Mouse (Mus musculus) kidney, postnatal 14 days (tissue): ENCODE measurements around the gene Rps17.

Experiments used
- DNase-seq: peaks from one replicate; pipeline ENCODE4 v3.0.0; 2022; ENCODE audit warnings: mixed read lengths

Rps17 gene

GRCm38 (mm10) chr7:81330767-81331166 lies 14.3 kb downstream of the Rps17 start:
- no peak for DNase-seq

DNA sequence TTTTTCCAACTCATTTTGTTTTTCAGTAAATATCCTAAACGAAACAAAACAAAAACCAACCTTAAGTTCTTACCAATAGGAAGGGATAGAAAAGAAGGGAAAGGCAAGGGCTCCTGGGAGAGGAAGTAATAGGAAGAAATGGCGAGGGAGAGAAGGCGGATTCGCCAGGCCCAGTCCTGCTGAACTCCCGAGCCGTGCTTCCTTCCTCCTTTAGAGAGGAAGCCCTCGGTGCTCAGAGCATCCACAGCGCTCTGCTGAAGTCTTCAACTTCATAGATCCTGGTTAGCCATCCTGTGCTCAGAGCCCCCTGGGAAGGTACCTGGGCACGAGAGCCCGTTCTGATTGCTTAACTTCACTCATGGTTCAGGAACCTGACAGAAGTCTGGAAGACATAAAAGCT lies 17.4 kb downstream of the Rps17 start:
- DNase-seq: no peak

- DNase-seq: no peak
These were observed 18.2 kb downstream of the Rps17 start for GRCm38 (mm10) chr7:81326859-81327258.

DNA sequence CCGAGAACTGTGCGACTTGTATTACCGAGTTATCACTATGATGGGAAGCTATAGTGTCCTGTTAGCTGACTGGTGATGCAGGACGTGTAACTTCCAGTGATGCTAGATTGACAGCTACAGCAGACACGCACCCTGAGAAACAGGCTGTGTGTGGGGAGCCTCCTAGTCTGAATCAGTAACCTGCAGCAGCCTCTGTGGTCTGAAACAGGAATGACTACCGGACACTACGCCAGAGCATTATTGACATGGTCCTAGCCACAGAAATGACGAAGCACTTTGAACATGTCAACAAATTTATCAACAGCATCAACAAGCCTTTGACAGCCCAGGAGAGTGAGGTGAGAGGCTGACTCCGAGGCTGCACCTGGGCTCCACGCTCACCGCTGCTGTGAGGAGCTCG lies 19.0 kb downstream of the Rps17 start:
- DNase-seq: no peak

DNA sequence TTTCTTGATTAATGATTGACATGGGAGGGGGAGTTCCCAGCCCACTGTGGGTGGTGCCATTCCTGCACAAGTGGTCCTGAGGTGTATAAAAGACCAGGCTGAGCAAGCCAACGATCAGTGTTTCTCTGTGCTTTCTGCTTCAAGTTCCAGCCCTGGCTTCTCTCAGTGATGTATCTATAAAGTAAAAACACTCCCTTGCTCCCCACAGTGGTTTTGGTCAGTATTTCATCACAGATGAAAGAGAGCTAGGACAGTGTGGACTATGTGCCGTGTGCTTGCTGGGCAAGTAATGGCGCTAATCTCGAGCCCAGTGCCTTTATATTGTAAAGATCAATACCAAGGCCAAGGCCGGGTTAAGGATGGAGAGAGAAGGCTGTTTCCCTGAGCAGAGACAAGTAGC lies 23.3 kb downstream of the Rps17 start:
- DNase-seq: no peak

- DNase-seq: no peak
These were observed 25.3 kb downstream of the Rps17 start for GRCm38 (mm10) chr7:81319749-81320148.

DNA sequence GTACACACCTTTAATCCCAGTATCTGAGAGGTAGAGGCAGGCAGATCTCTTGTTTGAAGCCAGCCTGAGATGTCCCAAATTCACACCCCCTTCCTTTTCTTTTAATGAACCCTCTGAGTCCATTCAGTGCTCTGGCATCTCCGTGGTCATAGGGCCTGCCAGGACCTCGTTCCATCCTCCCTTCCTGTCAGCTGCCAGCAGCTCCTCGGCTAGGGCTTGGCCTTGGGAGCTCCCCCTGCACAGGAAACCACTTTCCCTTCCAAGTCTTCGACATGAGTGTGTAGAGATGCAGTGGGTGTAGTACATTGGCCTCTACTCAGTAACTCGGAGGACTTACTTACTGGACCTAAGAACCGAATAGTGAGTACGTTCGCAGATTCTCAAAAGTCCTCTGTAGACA lies 29.5 kb downstream of the Rps17 start:
- DNase-seq: peak; percentile 38

- DNase-seq: no peak
These were observed 33.5 kb downstream of the Rps17 start for GRCm38 (mm10) chr7:81311581-81311980.

DNA sequence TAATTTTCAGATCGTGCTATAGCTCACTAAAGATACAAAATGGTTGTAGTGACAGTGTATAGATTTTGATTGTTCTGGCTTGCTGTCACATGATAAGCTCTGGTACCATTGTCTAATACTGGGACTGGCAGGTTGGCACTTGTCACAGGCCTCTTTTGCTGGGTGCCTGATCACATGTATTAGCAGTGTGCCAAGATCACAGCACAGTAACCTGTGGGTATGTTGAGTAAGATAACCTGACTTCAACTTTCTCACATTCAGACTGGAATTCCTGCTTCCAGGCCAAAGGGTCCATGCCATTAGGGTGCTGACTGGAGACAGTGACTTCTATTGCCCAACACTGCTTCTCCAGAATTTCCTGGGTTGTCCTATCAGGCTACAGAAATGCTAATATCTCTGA lies 33.9 kb downstream of the Rps17 start:
- DNase-seq: no peak

DNA sequence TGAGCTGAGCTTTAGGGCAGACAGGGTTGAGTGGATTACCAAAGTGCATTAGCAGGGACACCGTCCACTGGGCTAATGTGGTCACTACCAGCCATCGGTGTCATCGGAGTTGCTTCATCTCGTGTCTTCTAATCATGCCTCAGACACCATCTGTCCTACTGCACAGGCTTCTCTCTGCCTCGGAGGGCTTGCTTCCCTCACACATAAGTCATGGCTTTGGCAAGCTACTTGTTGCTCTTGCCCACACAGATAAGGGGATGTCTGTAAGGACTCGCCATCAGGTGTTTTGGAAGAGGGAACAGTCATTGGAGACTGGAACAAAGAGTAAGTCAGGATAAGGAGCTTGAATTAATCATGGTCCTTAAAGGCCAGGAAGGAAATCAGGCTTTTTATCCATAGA lies 35.8 kb downstream of the Rps17 start:
- DNase-seq: no peak

GRCm38 (mm10) chr7:81307735-81308134 lies 37.3 kb downstream of the Rps17 start:
- no peak for DNase-seq

- DNase-seq: no peak
These were observed 40.4 kb downstream of the Rps17 start for GRCm38 (mm10) chr7:81304675-81305074.

GRCm38 (mm10) chr7:81304100-81304499 lies 41.0 kb downstream of the Rps17 start:
- peak; percentile 34 for DNase-seq

DNA sequence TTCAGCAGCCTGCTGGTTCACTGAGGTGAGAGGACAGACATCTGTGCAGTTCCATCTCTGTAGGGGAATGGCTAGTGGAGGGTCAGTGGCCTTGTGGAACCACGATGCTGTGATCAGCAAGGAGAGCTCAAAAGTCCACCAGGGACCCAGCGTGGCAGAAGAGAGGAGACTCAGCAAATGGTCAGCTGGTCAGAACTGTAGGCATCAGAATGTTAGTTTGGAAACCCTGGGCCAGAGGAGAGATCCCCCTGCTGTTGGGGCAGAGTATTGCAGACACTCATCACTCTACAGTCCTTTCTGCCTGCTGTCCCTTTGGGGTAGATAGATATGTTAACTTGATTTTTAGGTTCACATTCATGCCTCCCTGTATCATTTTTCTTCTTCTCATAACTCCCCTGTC lies 41.4 kb downstream of the Rps17 start:
- peak; percentile 46 for DNase-seq

DNA sequence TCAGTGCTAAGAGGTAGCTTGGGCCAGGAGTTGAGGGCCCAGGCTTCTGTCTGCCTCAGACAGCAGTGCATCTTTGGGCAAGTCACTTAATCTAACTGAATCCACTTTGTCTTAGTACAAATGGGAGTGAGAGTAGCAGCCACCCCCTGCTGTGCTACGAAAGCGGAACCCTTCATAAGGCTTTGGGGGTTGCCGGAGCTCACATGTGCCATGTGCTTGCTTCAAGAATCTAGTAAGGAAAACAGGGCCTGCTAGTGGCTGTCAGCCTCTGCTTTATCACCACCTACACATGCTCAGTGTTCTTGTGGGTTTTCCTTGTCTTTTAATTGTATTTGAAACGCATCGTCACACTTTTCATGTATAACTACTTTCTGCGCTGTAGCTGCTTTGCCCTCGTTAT lies 43.7 kb downstream of the Rps17 start:
- no peak for DNase-seq

DNA sequence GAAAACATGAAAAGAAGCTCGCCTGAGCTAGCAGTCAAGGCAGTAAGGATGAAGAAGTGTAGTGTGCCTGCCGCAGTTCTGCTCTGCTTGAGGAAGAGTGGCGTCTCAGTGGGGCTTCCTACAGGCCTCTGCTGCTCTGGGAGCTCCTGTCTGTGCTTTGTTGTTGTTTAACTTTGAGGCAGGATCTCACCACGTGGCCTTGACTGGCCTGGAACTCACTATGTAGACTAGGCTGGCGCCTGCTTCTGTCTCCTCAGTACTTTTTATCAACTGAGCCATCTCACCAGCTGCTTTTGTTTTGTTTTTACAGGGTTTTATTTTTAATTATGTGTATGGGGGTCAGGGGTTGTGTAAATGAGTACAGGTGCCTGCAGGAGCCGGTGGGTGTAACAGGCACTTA lies 46.8 kb downstream of the Rps17 start:
- no peak for DNase-seq

- no peak for DNase-seq
These were observed 49.9 kb downstream of the Rps17 start for GRCm38 (mm10) chr7:81295169-81295568.
